Mouse (Mus musculus): ENCODE data around the gene Cadps2.

GRCm38 (mm10) chr6:23251431-23251830, 587.8 kb downstream of the Cadps2 start:
- TF ChIP-seq CTCF (IDR thresholded peaks at IDR 0.05; ENCODE audit: borderline replicate concordance, insufficient read depth, low read length) (no peak), POLR2A (IDR thresholded peaks at IDR 0.05; ENCODE audit: low read depth, low read length) (no peak)
